Mouse (Mus musculus): ENCODE measurements at regions not wholly inside any gene's neighbourhood (a gene's known extent, or its start where the extent isn't known, plus 50 kb on each side); places are given as distances from the start of the nearest gene placed in this dataset.

GRCm38 (mm10) chr9:23115540-23115939, 107.3 kb upstream of the Bmper start:
- no peaks in the 10 kb centered on the region for H3K4me1 ChIP-seq (replicated peaks; ENCODE audit: control insufficient read depth, insufficient read depth, low read length)
- H3K4me2 ChIP-seq (ENCODE audit: low read depth, low read length): no peak overlapping the region
- H3K27ac ChIP-seq (ENCODE audit: low read length): no peak overlapping the region
- H3K27me3 ChIP-seq (ENCODE audit: control insufficient read depth, insufficient read depth, low read depth, low read length): no peaks in the 10 kb centered on the region
- H3K9ac ChIP-seq (ENCODE audit: low read length): no peak overlapping the region
- 74% methylated on average over 5 of the region's 5 CpGs for WGBS
- ATAC-seq (ENCODE audit: low read depth): no peak
- H3K9me3 ChIP-seq (ENCODE audit: control insufficient read depth, low read length): no peaks in the 10 kb centered on the region
- no peaks in the 10 kb centered on the region for H3K36me3 ChIP-seq (ENCODE audit: control insufficient read depth, insufficient read depth, low read length)
- H3K4me3 ChIP-seq (ENCODE audit: low read length): no peak overlapping the region

- Histone ChIP-seq H3K9ac (ENCODE audit: low read length) (no peak overlapping the region), H3K4me3 (ENCODE audit: low read length) (no peak overlapping the region), H3K36me3 (ENCODE audit: control insufficient read depth, insufficient read depth, low read length) (no peaks in the 10 kb centered on the region), H3K4me1 (replicated peaks; ENCODE audit: control insufficient read depth, insufficient read depth, low read length) (no peaks in the 10 kb centered on the region), H3K9me3 (ENCODE audit: control insufficient read depth, low read length) (no peaks in the 10 kb centered on the region), H3K27ac (ENCODE audit: low read length) (no peak overlapping the region), H3K27me3 (ENCODE audit: control insufficient read depth, insufficient read depth, low read depth, low read length) (no peaks in the 10 kb centered on the region), H3K4me2 (ENCODE audit: low read depth, low read length) (no peak overlapping the region)
- ATAC-seq (ENCODE audit: low read depth): no peak
- 52% methylated on average over 1 of the region's 1 CpGs for WGBS
Measured at GRCm38 (mm10) chr9:23116311-23116710, 106.6 kb upstream of the Bmper start.

GRCm38 (mm10) chr9:23119811-23120210, 103.1 kb upstream of the Bmper start:
- WGBS: 84% methylated on average over 4 of the region's 4 CpGs
- no peaks in the 10 kb centered on the region for H3K36me3 ChIP-seq (ENCODE audit: control insufficient read depth, insufficient read depth, low read length)
- no peak for ATAC-seq (ENCODE audit: low read depth)

GRCm38 (mm10) chr9:23120814-23121213, 102.1 kb upstream of the Bmper start:
- WGBS: 80% methylated on average over 2 of the region's 2 CpGs
- no peak overlapping the region for H3K4me3 ChIP-seq (ENCODE audit: low read length)
- H3K4me1 ChIP-seq (replicated peaks; ENCODE audit: control insufficient read depth, insufficient read depth, low read length): 0 out of 2 replicates have a peak, but pooled peaks cover 3% of the 10 kb centered on the region
- no peaks in the 10 kb centered on the region for H3K9me3 ChIP-seq (ENCODE audit: control insufficient read depth, low read length)
- no peak overlapping the region for H3K4me2 ChIP-seq (ENCODE audit: low read depth, low read length)
- H3K27me3 ChIP-seq (ENCODE audit: control insufficient read depth, insufficient read depth, low read depth, low read length): no peaks in the 10 kb centered on the region
- ATAC-seq (ENCODE audit: low read depth): no peak
- H3K27ac ChIP-seq (ENCODE audit: low read length): no peak overlapping the region
- H3K9ac ChIP-seq (ENCODE audit: low read length): no peak overlapping the region
- H3K36me3 ChIP-seq (ENCODE audit: control insufficient read depth, insufficient read depth, low read length): no peaks in the 10 kb centered on the region

More at GRCm38 (mm10) chr9:23119811-23120210, 103.1 kb upstream of the Bmper start:
- H3K4me3 ChIP-seq (ENCODE audit: low read length): no peak overlapping the region
- no peak overlapping the region for H3K9ac ChIP-seq (ENCODE audit: low read length)
- no peak overlapping the region for H3K4me2 ChIP-seq (ENCODE audit: low read depth, low read length)
- H3K27ac ChIP-seq (ENCODE audit: low read length): no peak overlapping the region
- no peaks in the 10 kb centered on the region for H3K27me3 ChIP-seq (ENCODE audit: control insufficient read depth, insufficient read depth, low read depth, low read length)
- no peaks in the 10 kb centered on the region for H3K4me1 ChIP-seq (replicated peaks; ENCODE audit: control insufficient read depth, insufficient read depth, low read length)
- H3K9me3 ChIP-seq (ENCODE audit: control insufficient read depth, low read length): no peaks in the 10 kb centered on the region

GRCm38 (mm10) chr9:23122524-23122923, 100.4 kb upstream of the Bmper start:
- Histone ChIP-seq H3K36me3 (ENCODE audit: control insufficient read depth, insufficient read depth, low read length) (no peaks in the 10 kb centered on the region), H3K4me2 (ENCODE audit: low read depth, low read length) (no peak overlapping the region), H3K4me1 (replicated peaks; ENCODE audit: control insufficient read depth, insufficient read depth, low read length) (0 out of 2 replicates have a peak, but pooled peaks cover 4% of the 10 kb centered on the region), H3K9me3 (ENCODE audit: control insufficient read depth, low read length) (no peaks in the 10 kb centered on the region), H3K27me3 (ENCODE audit: control insufficient read depth, insufficient read depth, low read depth, low read length) (no peaks in the 10 kb centered on the region), H3K4me3 (ENCODE audit: low read length) (no peak overlapping the region), H3K9ac (ENCODE audit: low read length) (no peak overlapping the region), H3K27ac (ENCODE audit: low read length) (no peak overlapping the region)
- ATAC-seq (ENCODE audit: low read depth): no peak
- WGBS: 54% methylated on average over 5 of the region's 5 CpGs

- H3K4me3 ChIP-seq (ENCODE audit: low read length): no peak overlapping the region
- H3K9ac ChIP-seq (ENCODE audit: low read length): no peak overlapping the region
- 0 out of 2 replicates have a peak, but pooled peaks cover 4% of the 10 kb centered on the region for H3K4me1 ChIP-seq (replicated peaks; ENCODE audit: control insufficient read depth, insufficient read depth, low read length)
- no peak overlapping the region for H3K27ac ChIP-seq (ENCODE audit: low read length)
- H3K4me2 ChIP-seq (ENCODE audit: low read depth, low read length): no peak overlapping the region
- no peaks in the 10 kb centered on the region for H3K27me3 ChIP-seq (ENCODE audit: control insufficient read depth, insufficient read depth, low read depth, low read length)
- no peaks in the 10 kb centered on the region for H3K36me3 ChIP-seq (ENCODE audit: control insufficient read depth, insufficient read depth, low read length)
- ATAC-seq (ENCODE audit: low read depth): no peak
- WGBS: 82% methylated on average over 3 of the region's 3 CpGs
- H3K9me3 ChIP-seq (ENCODE audit: control insufficient read depth, low read length): no peaks in the 10 kb centered on the region
Measured at GRCm38 (mm10) chr9:23123452-23123851, 99.4 kb upstream of the Bmper start.

- Histone ChIP-seq H3K4me1 (replicated peaks; ENCODE audit: control insufficient read depth, insufficient read depth, low read length) (0 out of 2 replicates have a peak, but pooled peaks cover 4% of the 10 kb centered on the region), H3K9ac (ENCODE audit: low read length) (no peak overlapping the region), H3K4me3 (ENCODE audit: low read length) (no peak overlapping the region), H3K9me3 (ENCODE audit: control insufficient read depth, low read length) (no peaks in the 10 kb centered on the region), H3K4me2 (ENCODE audit: low read depth, low read length) (no peak overlapping the region), H3K27ac (ENCODE audit: low read length) (no peak overlapping the region), H3K27me3 (ENCODE audit: control insufficient read depth, insufficient read depth, low read depth, low read length) (no peaks in the 10 kb centered on the region), H3K36me3 (ENCODE audit: control insufficient read depth, insufficient read depth, low read length) (no peaks in the 10 kb centered on the region)
- 39% methylated on average over 10 of the region's 10 CpGs for WGBS
- no peak for ATAC-seq (ENCODE audit: low read depth)
Measured at GRCm38 (mm10) chr9:23125761-23126704, 96.8 kb upstream of the Bmper start.

- 32% methylated on average over 9 of the region's 9 CpGs for WGBS
- Histone ChIP-seq H3K9me3 (ENCODE audit: control insufficient read depth, low read length) (no peaks in the 10 kb centered on the region), H3K36me3 (ENCODE audit: control insufficient read depth, insufficient read depth, low read length) (no peaks in the 10 kb centered on the region), H3K4me1 (replicated peaks; ENCODE audit: control insufficient read depth, insufficient read depth, low read length) (0 out of 2 replicates have a peak, but pooled peaks cover 4% of the 10 kb centered on the region), H3K27me3 (ENCODE audit: control insufficient read depth, insufficient read depth, low read depth, low read length) (no peaks in the 10 kb centered on the region), H3K27ac (ENCODE audit: low read length) (no peak overlapping the region), H3K4me3 (ENCODE audit: low read length) (no peak overlapping the region), H3K4me2 (ENCODE audit: low read depth, low read length) (no peak overlapping the region), H3K9ac (ENCODE audit: low read length) (no peak overlapping the region)
- no peak for ATAC-seq (ENCODE audit: low read depth)
Measured at GRCm38 (mm10) chr9:23127338-23128017, 95.4 kb upstream of the Bmper start.

- no peak for ATAC-seq (ENCODE audit: low read depth)
- Histone ChIP-seq H3K27ac (ENCODE audit: low read length) (no peak overlapping the region), H3K9me3 (ENCODE audit: control insufficient read depth, low read length) (no peaks in the 10 kb centered on the region), H3K4me2 (ENCODE audit: low read depth, low read length) (no peak overlapping the region), H3K4me3 (ENCODE audit: low read length) (no peak overlapping the region), H3K36me3 (ENCODE audit: control insufficient read depth, insufficient read depth, low read length) (no peaks in the 10 kb centered on the region), H3K9ac (ENCODE audit: low read length) (no peak overlapping the region), H3K4me1 (replicated peaks; ENCODE audit: control insufficient read depth, insufficient read depth, low read length) (0 out of 2 replicates have a peak, but pooled peaks cover 4% of the 10 kb centered on the region), H3K27me3 (ENCODE audit: control insufficient read depth, insufficient read depth, low read depth, low read length) (no peaks in the 10 kb centered on the region)
- 48% methylated on average over 2 of the region's 2 CpGs for WGBS
Measured at GRCm38 (mm10) chr9:23128018-23128369, 94.9 kb upstream of the Bmper start.

All from lung, embryonic 16.5 days (tissue).